Mouse (Mus musculus): ENCODE results near the gene Elovl6. TPM values are rescaled to one million over a fixed set of nuclear protein-coding genes. Genes with fewer than 3 reads are reported as not detected.
A peak's percentile ranks its signal among the peaks of the same experiment; 100 is the strongest.

The Elovl6 gene
- total and polyA plus RNA-seq, 3 experiments, result 15.0 to 17.2 TPM; not detected in 1

DNA sequence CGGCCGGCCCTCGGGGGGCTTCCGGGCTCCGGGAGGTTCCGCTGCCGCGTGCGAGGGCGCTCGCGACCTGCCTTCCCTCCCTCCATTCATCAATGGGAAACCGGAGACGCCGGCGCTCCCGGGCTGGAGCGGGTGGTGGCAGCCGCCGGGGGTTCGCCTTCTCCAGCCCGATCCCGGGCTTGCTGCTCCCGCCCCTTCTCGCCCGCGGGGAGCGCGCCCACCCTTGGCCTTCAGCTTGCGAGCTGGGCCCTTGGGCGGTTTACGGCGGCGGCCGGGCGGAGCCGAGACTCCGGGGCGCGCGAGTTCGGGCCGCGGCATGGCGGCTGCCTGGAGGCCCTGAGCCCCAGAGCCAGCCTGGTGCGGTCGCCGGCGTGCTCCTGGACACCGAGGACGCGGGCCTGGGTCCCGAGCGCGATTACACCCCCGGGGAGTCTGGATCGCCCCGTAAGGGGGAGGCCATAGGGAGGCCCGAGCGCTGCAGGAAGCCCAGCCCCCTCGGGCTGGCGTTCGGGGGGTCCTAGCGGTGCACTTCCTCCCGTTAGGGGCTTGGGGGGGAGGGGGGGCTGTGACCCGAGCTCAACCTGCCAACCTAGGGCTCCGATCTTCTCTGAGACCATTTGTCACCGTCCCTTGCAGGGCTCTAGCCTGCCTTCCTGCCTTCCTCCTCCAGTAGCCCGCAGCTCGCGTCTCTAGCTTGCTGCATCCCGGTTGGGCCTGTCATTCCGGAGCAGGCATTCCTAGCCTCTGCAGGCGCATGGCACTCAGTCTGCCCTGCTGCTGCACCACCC lies 1.8 kb downstream of the Elovl6 start:
- H3K36me3 ChIP-seq (ENCODE audit: control insufficient read depth in 1 of 2, insufficient read depth in 2 of 2, low read length in 2 of 2), result peaks cover 0 to 20% of the 10 kb centered on the region in 2 experiments; a peak in 2 of 4 replicates
- H3K4me1 ChIP-seq (ENCODE audit: control insufficient read depth in 1 of 2, insufficient read depth in 2 of 2, low read length in 2 of 2), result peaks cover 4 to 13% of the 10 kb centered on the region in 2 experiments; a peak in 3 of 4 replicates
- peak overlapping the region; percentile 76 for H3K27ac ChIP-seq (ENCODE audit: control insufficient read depth, low read depth, low read length)
- peaks cover 26% of the 10 kb centered on the region for H3K79me2 ChIP-seq (ENCODE audit: control insufficient read depth, insufficient read depth, low read length, poor library complexity)
- peak; percentile 67 for DNase-seq (ENCODE audit: low read depth, low spot score)
- no peaks in the 10 kb centered on the region; a peak in 1 of 4 replicates for H3K27me3 ChIP-seq (ENCODE audit: control insufficient read depth in 1 of 2, insufficient read depth in 2 of 2, low read length in 2 of 2)
- H3K9ac ChIP-seq (ENCODE audit: control insufficient read depth, low read depth, low read length, poor library complexity, severe bottlenecking), result peak overlapping the region; percentile 100
- H3K4me3 ChIP-seq (ENCODE audit: control insufficient read depth in 1 of 2, insufficient read depth in 1 of 2, low read depth in 2 of 2, low read length in 2 of 2), result peak overlapping the region; percentile 81 to 100
- H3K9me3 ChIP-seq (replicated peaks; ENCODE audit: insufficient read depth, low read length), result no peaks in the 10 kb centered on the region
- no peak for TF ChIP-seq MAFK (IDR thresholded peaks at IDR 0.05; ENCODE audit: borderline replicate concordance, low read depth, low read length)
- no peak for TF ChIP-seq BHLHE40 (IDR thresholded peaks at IDR 0.05; ENCODE audit: borderline replicate concordance, low read depth, low read length)
- TF ChIP-seq SMC3 (IDR thresholded peaks at IDR 0.05; ENCODE audit: low read depth, low read length), result no peak
- no peak for TF ChIP-seq TCF12 (IDR thresholded peaks at IDR 0.05; ENCODE audit: low read depth, low read length)
- TF ChIP-seq USF1 (IDR thresholded peaks at IDR 0.05; ENCODE audit: low read depth, low read length), result no peak
- peak in 1 of 3 experiments; percentile 23; a peak in 1 of 6 replicates for TF ChIP-seq CTCF (IDR thresholded peaks at IDR 0.05 in 2 of 3, conservative IDR thresholded peaks at IDR 0.05 in 1 of 3; ENCODE audit: control insufficient read depth in 1 of 3, insufficient read depth in 1 of 3, low read depth in 2 of 3, low read length in 3 of 3, poor library complexity in 1 of 3, severe bottlenecking in 1 of 3)
- TF ChIP-seq UBTF (IDR thresholded peaks at IDR 0.05; ENCODE audit: borderline replicate concordance, insufficient read depth, low read depth, low read length), result peak; percentile 14; the same call in 1 of the 2 replicates
- no peak for TF ChIP-seq E2F4 (IDR thresholded peaks at IDR 0.05; ENCODE audit: borderline replicate concordance, low read depth, low read length)
- TF ChIP-seq ELF1 (IDR thresholded peaks at IDR 0.05; ENCODE audit: low read depth, low read length), result no peak
- TF ChIP-seq POLR2AphosphoS5 (IDR thresholded peaks at IDR 0.05; ENCODE audit: borderline replicate concordance, low read depth, low read length), result no peak
- TF ChIP-seq CHD1 (IDR thresholded peaks at IDR 0.05; ENCODE audit: low read depth, low read length), result no peak
- TF ChIP-seq MXI1 (IDR thresholded peaks at IDR 0.05; ENCODE audit: low read depth, low read length), result no peak
- 0 out of 2 replicates have a peak, but pooled peaks have one; percentile 13 for TF ChIP-seq MYB (IDR thresholded peaks at IDR 0.05; ENCODE audit: low read depth, low read length)
- 0 out of 2 replicates have a peak, but pooled peaks have one; percentile 9 for TF ChIP-seq ETS1 (IDR thresholded peaks at IDR 0.05; ENCODE audit: low read depth, low read length)
- TF ChIP-seq MAX (IDR thresholded peaks at IDR 0.05; ENCODE audit: low read length), result 0 out of 2 replicates have a peak, but pooled peaks have one; percentile 6
- peak; percentile 69 for TF ChIP-seq MAZ (IDR thresholded peaks at IDR 0.05; ENCODE audit: low read depth, low read length)
- TF ChIP-seq POLR2AphosphoS2 (IDR thresholded peaks at IDR 0.05; ENCODE audit: low read length), result 0 out of 2 replicates have a peak, but pooled peaks have one; percentile 32
- TF ChIP-seq HCFC1 (IDR thresholded peaks at IDR 0.05; ENCODE audit: low read depth, low read length), result peak; percentile 9; the same call in 1 of the 2 replicates
- TF ChIP-seq USF2 (IDR thresholded peaks at IDR 0.05; ENCODE audit: borderline replicate concordance in 1 of 2, insufficient read depth in 1 of 2, low read depth in 1 of 2, low read length in 2 of 2), result no peak
- TF ChIP-seq ZNF384 (IDR thresholded peaks at IDR 0.05; ENCODE audit: low read depth, low read length), result no peak
- TF ChIP-seq ZMIZ1 (IDR thresholded peaks at IDR 0.05; ENCODE audit: low read depth, low read length), result no peak
- no peak for TF ChIP-seq ZKSCAN1 (IDR thresholded peaks at IDR 0.05; ENCODE audit: low read depth, low read length)
- TF ChIP-seq ZC3H11A (IDR thresholded peaks at IDR 0.05; ENCODE audit: low read depth, low read length), result no peak
- TF ChIP-seq RAD21 (IDR thresholded peaks at IDR 0.05; ENCODE audit: low read depth, low read length), result no peak
- TF ChIP-seq EP300 (IDR thresholded peaks at IDR 0.05; ENCODE audit: low read depth in 1 of 2, low read length in 2 of 2), result no peak
- TF ChIP-seq TAL1 (IDR thresholded peaks at IDR 0.05; ENCODE audit: low read length), result no peak
- TF ChIP-seq RCOR1 (IDR thresholded peaks at IDR 0.05; ENCODE audit: low read depth, low read length), result no peak
- TF ChIP-seq NRF1 (IDR thresholded peaks at IDR 0.05; ENCODE audit: insufficient read depth, low read depth, low read length, poor library complexity, severe bottlenecking), result no peak
- no peak for TF ChIP-seq KAT2A (conservative IDR thresholded peaks at IDR 0.05; ENCODE audit: low read depth, low read length)
- peak; percentile 49 to 54; a peak in 2 of 4 replicates for TF ChIP-seq POLR2A (IDR thresholded peaks at IDR 0.05; ENCODE audit: control insufficient read depth in 1 of 2, insufficient read depth in 1 of 2, low read depth in 1 of 2, low read length in 2 of 2, poor library complexity in 1 of 2)
- no peak for TF ChIP-seq GATA1 (IDR thresholded peaks at IDR 0.05; ENCODE audit: low read depth, low read length)
- TF ChIP-seq NELFE (IDR thresholded peaks at IDR 0.05; ENCODE audit: low read depth, low read length), result peak; percentile 40; the same call in 1 of the 2 replicates
- TF ChIP-seq SIN3A (IDR thresholded peaks at IDR 0.05; ENCODE audit: low read length), result peak; percentile 27
- no peak for TF ChIP-seq MEF2A (IDR thresholded peaks at IDR 0.05; ENCODE audit: extremely low read depth, insufficient replicate concordance, low read depth, low read length, poor library complexity, severe bottlenecking)
- 0 out of 2 replicates have a peak, but pooled peaks have one; percentile 13 for TF ChIP-seq TBP (IDR thresholded peaks at IDR 0.05; ENCODE audit: low read depth, low read length)

Data from MEL (cell line).